Mouse (Mus musculus) embryonic facial prominence, embryonic 11.5 days (tissue): ENCODE results near the gene Rpn1. TPM values are rescaled to one million over a fixed set of nuclear protein-coding genes. Genes with fewer than 3 reads are reported as not detected.
"Not testable (repeated sequence)": the region's sequence is repeated elsewhere in the genome, so short reads cannot be mapped to it uniquely, and the experiment has no call there.

Source experiments
- ATAC-seq: fragments of 200-750 bp; cut with Nextera tagmentation; replicated peaks from 2 replicates; pipeline ENCODE4 v1.8.0; 2017; ENCODE audit warnings: low read depth; ENCODE audit not compliant: insufficient number of reproducible peaks, low FRiP score, low TSS enrichment
- DNase-seq: peaks from one replicate; pipeline ENCODE4 v3.0.0-alpha.2; 2015; ENCODE audit warnings: low spot score
- H3K27ac ChIP-seq: fragments of 300-500 bp; sonication (generic); replicated peaks from 2 replicates; pipeline ENCODE4 v1.5.1; 2014; ENCODE audit warnings: mild to moderate bottlenecking, low read depth, low read length, control low read depth
- H3K27me3 ChIP-seq: fragments of 300-500 bp; sonication (generic); 2 replicates; pipeline ENCODE4 v1.6.1; 2014; ENCODE audit warnings: mild to moderate bottlenecking, low read length, moderate library complexity, mixed read lengths; ENCODE audit not compliant: control insufficient read depth, insufficient read depth
- H3K36me3 ChIP-seq: fragments of 300-500 bp; sonication (generic); replicated peaks from 2 replicates; pipeline ENCODE4 v1.6.1; 2014; ENCODE audit warnings: low read depth, mild to moderate bottlenecking, low read length, moderate library complexity, mixed read lengths; ENCODE audit not compliant: control insufficient read depth, insufficient read depth
- H3K4me1 ChIP-seq: fragments of 300-500 bp; sonication (generic); 2 replicates; pipeline ENCODE4 v1.6.1; 2014; ENCODE audit warnings: low read length, mixed read lengths; ENCODE audit not compliant: control insufficient read depth, insufficient read depth
- H3K4me2 ChIP-seq: fragments of 300-500 bp; sonication (generic); 2 replicates; pipeline ENCODE4 v1.6.1; 2014; ENCODE audit warnings: low read depth, mild to moderate bottlenecking, control low read depth, low read length, moderate library complexity
- H3K4me3 ChIP-seq: fragments of 300-500 bp; sonication (generic); 2 replicates; pipeline ENCODE4 v1.5.1; 2014; ENCODE audit warnings: low read depth, low read length, control low read depth
- H3K9ac ChIP-seq: fragments of 300-500 bp; sonication (generic); replicated peaks from 2 replicates; pipeline ENCODE4 v1.6.1; 2014; ENCODE audit warnings: mild to moderate bottlenecking, control low read depth, low read length
- H3K9me3 ChIP-seq: fragments of 300-500 bp; sonication (generic); replicated peaks from 2 replicates; pipeline ENCODE4 v1.6.1; 2016; ENCODE audit warnings: mild to moderate bottlenecking, low read length, inconsistent platforms, mixed read lengths; ENCODE audit not compliant: control insufficient read depth
- WGBS: fragments of 180-500 bp; shearing (Covaris S2); extraction: QIAGEN DNeasy Blood & Tissue Kit; methylation state at CpG from one replicate; pipeline ENCODE4 v1.1.7; 2014; 5-methylcytosine and 5-hydroxymethylcytosine counted together
- polyA plus RNA-seq: library from polyadenylated mRNA; unstranded; fragments of >200 nt; fragmentation: Nextera tagmentation; extraction: Ambion mirVana; gene quantifications from 2 replicates; pipeline ENCODE4 v1.2.1, GENCODE M21; 2014

Rpn1 gene
- polyA plus RNA-seq, 1 experiment from 2014 or later = 329 TPM

DNA sequence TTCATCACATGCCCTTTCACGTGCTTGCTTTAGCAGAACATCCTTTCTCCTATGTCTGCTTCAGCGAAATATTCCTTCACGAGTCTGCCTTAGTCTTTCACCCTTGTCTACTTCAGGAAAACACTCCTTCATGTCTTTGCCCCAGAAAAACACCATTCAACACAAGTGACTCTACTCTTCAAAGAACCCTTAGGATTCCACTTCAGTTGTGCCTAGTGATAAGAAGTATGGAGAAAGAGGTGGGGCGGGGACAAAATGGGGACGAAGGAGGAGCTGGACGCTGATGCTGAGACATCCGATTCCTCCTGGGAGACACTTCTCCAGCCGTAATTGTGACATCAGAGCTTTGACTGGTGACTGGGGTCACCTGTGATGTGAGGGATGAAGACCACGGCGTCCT lies 41.5 kb downstream of the Rpn1 start:
- H3K9me3 ChIP-seq, H3K9ac ChIP-seq, H3K4me1 ChIP-seq, H3K27ac ChIP-seq, H3K27me3 ChIP-seq, H3K4me2 ChIP-seq, ATAC-seq, DNase-seq, H3K4me3 ChIP-seq, H3K36me3 ChIP-seq: not testable (repeated sequence)
- WGBS = 85% methylated on average over 10 of the region's 10 CpGs

- Histone ChIP-seq H3K36me3 (no peaks in the 10 kb centered on the region), H3K4me1 (no peaks in the 10 kb centered on the region), H3K27me3 (no peaks in the 10 kb centered on the region), H3K4me3 (no peak overlapping the region), H3K4me2 (no peak overlapping the region), H3K27ac (no peak overlapping the region), H3K9ac (0 out of 2 replicates have a peak overlapping the region, but pooled peaks have one; percentile 4), H3K9me3 (no peaks in the 10 kb centered on the region)
- 38% methylated on average over 5 of the region's 5 CpGs for WGBS
- ATAC-seq (no peak), DNase-seq (no peak)
These were observed 47.2 kb downstream of the Rpn1 start for GRCm38 (mm10) chr6:88131521-88131920.

DNA sequence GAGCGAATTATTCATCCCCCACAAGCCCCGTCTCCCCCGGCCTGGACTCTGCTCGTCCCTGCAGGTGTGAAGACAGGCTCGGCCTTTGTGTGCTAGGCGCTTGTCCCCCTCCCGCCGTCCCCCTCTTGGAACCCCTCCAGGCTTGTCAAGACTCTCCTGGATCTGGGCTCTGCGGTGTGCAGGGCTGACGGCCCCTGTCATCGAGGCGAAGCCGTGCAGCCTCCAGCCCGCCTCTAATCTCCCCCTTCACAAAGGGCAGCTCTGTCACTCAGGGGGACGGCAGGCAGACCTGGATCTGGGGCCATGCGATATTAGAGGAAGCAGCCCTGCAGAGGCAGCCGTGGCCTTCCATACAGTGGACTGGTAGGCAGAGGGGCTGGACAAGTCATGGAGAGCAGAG lies 47.8 kb downstream of the Rpn1 start:
- Histone ChIP-seq H3K4me1 (no peaks in the 10 kb centered on the region), H3K9ac (peak overlapping the region; percentile 34; the same call in 1 of the 2 replicates), H3K9me3 (no peaks in the 10 kb centered on the region), H3K27me3 (no peaks in the 10 kb centered on the region), H3K36me3 (no peaks in the 10 kb centered on the region), H3K4me2 (peak overlapping the region; percentile 23; the same call in 1 of the 2 replicates), H3K27ac (no peak overlapping the region), H3K4me3 (no peak overlapping the region)
- DNase-seq (peak; percentile 41), ATAC-seq (peak; percentile 54; the same call in 1 of the 2 replicates)
- WGBS = 5% methylated on average over 17 of the region's 17 CpGs

DNA sequence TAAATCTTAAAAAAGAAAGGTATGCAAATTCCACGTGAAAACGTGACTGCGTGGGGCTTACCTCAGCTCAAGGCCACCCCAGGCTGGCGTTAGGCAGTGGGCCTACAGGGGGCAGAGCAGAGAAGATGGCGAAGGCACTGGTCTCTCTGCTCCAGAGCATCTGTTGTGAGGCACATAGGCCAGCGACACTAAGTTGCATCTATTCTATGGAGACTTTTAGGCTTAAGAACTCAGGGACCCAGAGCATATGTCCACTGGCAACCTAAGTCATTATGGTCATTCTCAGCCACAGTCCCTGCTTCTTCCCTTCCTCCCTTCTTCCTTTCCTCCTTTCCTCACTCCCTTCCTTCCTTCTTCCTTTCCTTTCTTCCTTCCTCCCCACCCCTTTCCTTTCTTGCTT lies 48.8 kb downstream of the Rpn1 start:
- no peak overlapping the region for H3K9ac ChIP-seq
- no peak overlapping the region for H3K4me3 ChIP-seq
- no peaks in the 10 kb centered on the region for H3K27me3 ChIP-seq
- DNase-seq (no peak), ATAC-seq (no peak)
- no peaks in the 10 kb centered on the region for H3K9me3 ChIP-seq
- H3K27ac ChIP-seq = no peak overlapping the region
- H3K36me3 ChIP-seq = no peaks in the 10 kb centered on the region
- no peaks in the 10 kb centered on the region for H3K4me1 ChIP-seq
- WGBS = 77% methylated on average over 6 of the region's 6 CpGs
- no peak overlapping the region for H3K4me2 ChIP-seq

DNA sequence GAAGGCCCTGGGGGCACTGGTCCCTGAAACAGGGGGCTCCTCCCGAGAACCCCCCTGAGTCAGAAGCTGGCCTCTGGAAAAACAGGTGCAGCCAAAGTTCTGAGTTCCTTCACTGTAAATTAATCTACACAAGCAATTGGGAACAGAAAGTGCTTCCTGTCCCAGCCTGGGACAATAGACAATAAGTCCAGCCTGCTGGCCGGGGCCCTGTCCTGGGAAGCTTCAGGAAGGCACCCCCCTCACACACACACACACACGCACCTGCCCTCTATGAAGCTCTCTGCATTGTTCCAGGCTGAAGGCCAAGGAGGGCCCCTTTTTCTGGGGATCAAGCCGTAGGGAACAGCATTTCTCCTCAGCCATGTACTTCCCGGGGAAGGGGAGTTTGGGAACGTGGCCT lies 49.6 kb downstream of the Rpn1 start:
- Histone ChIP-seq H3K9me3 (no peaks in the 10 kb centered on the region), H3K9ac (no peak overlapping the region), H3K27me3 (no peaks in the 10 kb centered on the region), H3K4me1 (no peaks in the 10 kb centered on the region), H3K27ac (no peak overlapping the region), H3K4me2 (no peak overlapping the region), H3K4me3 (no peak overlapping the region), H3K36me3 (no peaks in the 10 kb centered on the region)
- ATAC-seq = no peak
- no peak for DNase-seq
- 67% methylated on average over 6 of the region's 6 CpGs for WGBS

GRCm38 (mm10) chr6:88136201-88136631 lies 51.9 kb downstream of the Rpn1 start:
- Histone ChIP-seq H3K9me3 (no peaks in the 10 kb centered on the region), H3K27ac (no peak overlapping the region), H3K4me3 (no peak overlapping the region), H3K36me3 (no peaks in the 10 kb centered on the region), H3K9ac (peak overlapping the region; percentile 1), H3K27me3 (no peaks in the 10 kb centered on the region), H3K4me1 (no peaks in the 10 kb centered on the region), H3K4me2 (peak overlapping the region; percentile 28)
- DNase-seq = peak; percentile 44
- 30% methylated on average over 15 of the region's 15 CpGs for WGBS
- ATAC-seq = no peak

GRCm38 (mm10) chr6:88138485-88138884 lies 54.2 kb downstream of the Rpn1 start:
- DNase-seq (no peak), ATAC-seq (no peak)
- Histone ChIP-seq H3K4me3 (no peak overlapping the region), H3K36me3 (no peaks in the 10 kb centered on the region), H3K4me2 (no peak overlapping the region), H3K9ac (no peak overlapping the region), H3K9me3 (no peaks in the 10 kb centered on the region), H3K4me1 (no peaks in the 10 kb centered on the region), H3K27ac (no peak overlapping the region), H3K27me3 (no peaks in the 10 kb centered on the region)
- 80% methylated on average over 3 of the region's 3 CpGs for WGBS

GRCm38 (mm10) chr6:88140264-88140663 lies 56.0 kb downstream of the Rpn1 start:
- H3K4me1 ChIP-seq = no peaks in the 10 kb centered on the region
- H3K27ac ChIP-seq = no peak overlapping the region
- no peak overlapping the region for H3K4me3 ChIP-seq
- no peaks in the 10 kb centered on the region for H3K36me3 ChIP-seq
- 67% methylated on average over 8 of the region's 8 CpGs for WGBS
- DNase-seq (no peak), ATAC-seq (no peak)
- no peaks in the 10 kb centered on the region for H3K9me3 ChIP-seq
- no peaks in the 10 kb centered on the region for H3K27me3 ChIP-seq
- no peak overlapping the region for H3K9ac ChIP-seq
- H3K4me2 ChIP-seq = no peak overlapping the region
